Mouse (Mus musculus) brain, adult 2 months (tissue): Measurements from ENCODE around the gene Rab3a.

Experiments used
- DNase-seq: peaks from one replicate; pipeline ENCODE4 v3.0.0; 2011; ENCODE audit warnings: low read depth, low spot score

Gene Rab3a

GRCm38 (mm10) chr8:70742176-70742575 is 12.3 kb upstream of the Rab3a start:
- DNase-seq: no peak

GRCm38 (mm10) chr8:70742981-70743655 is 11.4 kb upstream of the Rab3a start:
- DNase-seq: peak; percentile 42

- peak; percentile 66 for DNase-seq
These were observed 10.6 kb upstream of the Rab3a start for GRCm38 (mm10) chr8:70743656-70744590.

- DNase-seq: no peak
These were observed 9.7 kb upstream of the Rab3a start for GRCm38 (mm10) chr8:70744806-70745205.

GRCm38 (mm10) chr8:70745691-70746220 is 8.7 kb upstream of the Rab3a start:
- DNase-seq: no peak

- DNase-seq: no peak
These were observed 7.8 kb upstream of the Rab3a start for GRCm38 (mm10) chr8:70746676-70747075.

- DNase-seq: no peak
These were observed 7.1 kb upstream of the Rab3a start for GRCm38 (mm10) chr8:70747211-70747890.

GRCm38 (mm10) chr8:70748246-70749096 is 6.0 kb upstream of the Rab3a start:
- peak; percentile 61 for DNase-seq

GRCm38 (mm10) chr8:70749097-70749674 is 5.3 kb upstream of the Rab3a start:
- no peak for DNase-seq

- DNase-seq: no peak
These were observed 4.3 kb upstream of the Rab3a start for GRCm38 (mm10) chr8:70750128-70750680.

GRCm38 (mm10) chr8:70752000-70752764 is 2.3 kb upstream of the Rab3a start:
- peak; percentile 84 for DNase-seq

- peak; percentile 88 for DNase-seq
These were observed 1.3 kb upstream of the Rab3a start for GRCm38 (mm10) chr8:70753151-70753550.

GRCm38 (mm10) chr8:70754871-70755660 is 587 bp downstream of the Rab3a start:
- DNase-seq: peak; percentile 95

- DNase-seq: no peak
These were observed 1.4 kb downstream of the Rab3a start for GRCm38 (mm10) chr8:70755661-70756475.

GRCm38 (mm10) chr8:70756476-70757040 is 2.1 kb downstream of the Rab3a start:
- DNase-seq: no peak

GRCm38 (mm10) chr8:70757523-70758307 is 3.2 kb downstream of the Rab3a start:
- peak; percentile 73 for DNase-seq

- no peak for DNase-seq
These were observed 3.8 kb downstream of the Rab3a start for GRCm38 (mm10) chr8:70758308-70758615.
